Mouse (Mus musculus): ENCODE measurements at regions not wholly inside any gene's neighbourhood (a gene's known extent, or its start where the extent isn't known, plus 50 kb on each side); places are given as distances from the start of the nearest gene placed in this dataset.

- TF ChIP-seq POLR2A (IDR thresholded peaks at IDR 0.05; ENCODE audit: borderline replicate concordance, control insufficient read depth, low read depth, low read length) (no peak), CTCF (IDR thresholded peaks at IDR 0.05; ENCODE audit: control insufficient read depth, insufficient read depth, low read length) (no peak)
Observed at GRCm38 (mm10) chr1:161693768-161694160, 94.5 kb downstream of the Fasl start.
